Mouse (Mus musculus) c-Kit-positive CD71-positive TER-119-positive erythroid progenitor cells, embryonic 14.5 days (primary cell): ENCODE results near the gene Sucnr1.
"Not testable (repeated sequence)": the region's sequence is repeated elsewhere in the genome, so short reads cannot be mapped to it uniquely, and the experiment has no call there.

Experiments used
- DNase-seq: peaks from one replicate; pipeline ENCODE4 v3.0.0-alpha.2; 2013; ENCODE audit warnings: low spot score

The Sucnr1 gene

DNA sequence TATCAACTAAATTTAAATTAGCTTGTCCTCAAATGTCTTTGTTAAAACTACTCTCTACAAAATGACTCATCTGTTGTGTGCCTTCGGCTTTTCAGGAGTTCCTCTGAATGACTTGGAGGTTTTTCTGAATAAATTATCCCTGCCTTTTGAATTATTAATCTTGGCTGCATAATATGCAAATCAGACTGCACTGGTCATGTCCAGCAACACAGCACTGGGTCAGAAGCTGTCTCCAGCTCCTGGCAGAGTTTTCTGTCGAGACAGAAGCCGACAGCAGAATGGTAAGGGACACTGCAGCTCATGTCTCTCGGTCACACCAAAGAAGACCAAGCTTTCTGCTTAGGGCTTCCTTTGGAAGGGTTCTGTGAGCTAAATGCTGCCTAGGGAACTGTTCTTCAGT, at the start of gene Sucnr1:
Sucnr1 (plus strand) TSS at position 222 of the 400 bp plus-strand sequence.
- DNase-seq = no peak

DNA sequence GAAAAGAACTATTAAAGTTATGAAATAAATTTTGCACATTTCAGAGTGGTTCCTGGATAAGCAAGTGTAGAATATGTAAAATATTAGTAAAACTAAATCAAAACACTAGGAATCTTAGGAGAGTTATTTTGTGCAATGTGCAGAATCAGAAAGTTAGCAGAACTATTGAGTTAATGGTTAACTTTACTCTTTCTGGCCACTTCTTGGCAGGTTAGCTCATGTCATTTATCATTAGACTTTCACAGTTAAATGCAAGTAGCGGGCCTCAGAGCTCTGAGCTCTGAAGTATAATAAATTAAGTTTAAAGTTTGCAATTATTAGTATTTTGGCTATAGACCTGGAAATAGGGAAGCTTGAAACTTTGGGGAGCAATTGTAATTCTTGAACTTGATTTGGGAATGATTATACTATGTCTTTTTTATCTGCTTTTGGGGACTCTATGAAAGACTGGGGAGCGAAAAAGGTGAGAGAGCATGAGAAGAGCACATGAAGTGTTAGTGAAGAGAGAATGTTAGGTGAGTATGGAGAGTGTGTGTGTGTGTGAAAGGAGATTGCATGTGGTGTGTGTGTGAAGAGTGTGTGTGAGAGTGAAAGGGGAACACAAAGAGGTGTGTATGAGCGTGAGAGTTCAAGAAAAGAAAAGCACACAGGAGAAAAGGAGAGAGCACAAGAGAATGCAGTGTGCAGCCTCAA, 35.3 kb upstream of the Sucnr1 start:
- DNase-seq = no peak

DNA sequence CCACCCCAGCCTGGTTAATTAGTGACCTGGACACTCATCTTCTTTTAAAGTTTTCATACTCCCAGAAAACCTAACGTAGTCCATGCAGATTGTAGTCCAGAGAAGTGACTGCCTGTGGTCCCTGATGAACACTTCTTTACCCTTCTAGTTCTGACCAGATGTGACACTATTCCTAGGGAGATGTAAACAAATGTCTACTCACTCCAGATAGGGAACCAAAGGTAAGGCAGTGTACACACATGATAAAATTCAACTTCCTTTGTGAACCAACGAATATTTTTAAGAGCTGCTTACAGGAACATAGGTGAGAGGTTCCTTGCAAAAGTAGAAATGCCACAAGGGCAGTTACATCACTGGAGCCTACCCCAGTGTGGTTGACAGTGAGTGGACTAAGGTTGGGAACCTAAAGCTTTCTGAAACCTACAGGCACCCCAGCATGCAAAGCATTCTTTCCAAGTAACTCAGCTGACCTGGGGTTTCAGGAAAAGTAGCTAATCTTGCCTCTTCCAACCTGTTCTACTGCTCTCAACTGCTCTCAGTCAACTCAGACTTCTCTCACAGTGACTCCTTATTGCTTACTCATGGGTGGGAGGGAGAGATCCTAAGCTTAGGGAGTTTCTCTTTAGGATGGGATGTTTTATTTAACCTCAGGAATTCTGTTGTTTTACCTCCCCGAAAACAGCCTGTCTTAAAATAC, 28.3 kb upstream of the Sucnr1 start:
- no peak for DNase-seq

DNA sequence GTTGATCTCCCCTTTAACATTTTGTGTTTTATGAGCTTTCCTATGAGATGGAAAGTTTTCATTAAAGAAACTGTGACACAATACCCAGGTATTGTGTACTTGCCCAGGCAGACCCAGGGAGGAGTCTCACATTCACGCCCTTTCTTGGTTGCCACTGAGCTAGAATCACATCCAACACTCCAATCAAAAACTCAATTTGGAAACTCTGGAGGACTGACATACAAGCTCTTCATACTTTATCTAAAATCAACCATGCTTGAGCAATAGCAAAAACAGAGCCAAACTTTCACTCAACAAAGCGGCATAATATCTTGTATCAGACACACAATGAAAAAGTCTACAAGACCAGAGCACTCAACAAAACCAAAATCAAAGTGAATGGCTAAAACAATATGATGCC, 27.7 kb upstream of the Sucnr1 start:
- DNase-seq = no peak

DNA sequence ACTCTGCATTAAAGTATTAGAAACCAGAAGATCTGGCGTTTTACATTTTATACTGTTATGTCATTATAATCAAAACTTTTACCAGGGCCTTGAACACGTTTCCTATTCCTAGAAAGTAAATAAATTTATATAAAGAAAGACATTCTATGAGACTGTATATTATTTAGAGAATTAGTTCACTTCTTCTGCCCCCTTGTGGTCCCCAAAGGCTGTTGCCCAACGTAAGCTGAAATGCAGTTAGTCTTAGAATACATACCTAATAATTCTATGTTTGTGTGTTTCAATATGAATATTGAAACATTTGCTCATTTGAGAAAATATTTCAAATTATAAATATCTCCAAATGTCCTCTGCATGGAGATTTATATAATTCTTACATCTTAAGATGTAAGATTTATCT, 25.2 kb upstream of the Sucnr1 start:
- DNase-seq = no peak

DNA sequence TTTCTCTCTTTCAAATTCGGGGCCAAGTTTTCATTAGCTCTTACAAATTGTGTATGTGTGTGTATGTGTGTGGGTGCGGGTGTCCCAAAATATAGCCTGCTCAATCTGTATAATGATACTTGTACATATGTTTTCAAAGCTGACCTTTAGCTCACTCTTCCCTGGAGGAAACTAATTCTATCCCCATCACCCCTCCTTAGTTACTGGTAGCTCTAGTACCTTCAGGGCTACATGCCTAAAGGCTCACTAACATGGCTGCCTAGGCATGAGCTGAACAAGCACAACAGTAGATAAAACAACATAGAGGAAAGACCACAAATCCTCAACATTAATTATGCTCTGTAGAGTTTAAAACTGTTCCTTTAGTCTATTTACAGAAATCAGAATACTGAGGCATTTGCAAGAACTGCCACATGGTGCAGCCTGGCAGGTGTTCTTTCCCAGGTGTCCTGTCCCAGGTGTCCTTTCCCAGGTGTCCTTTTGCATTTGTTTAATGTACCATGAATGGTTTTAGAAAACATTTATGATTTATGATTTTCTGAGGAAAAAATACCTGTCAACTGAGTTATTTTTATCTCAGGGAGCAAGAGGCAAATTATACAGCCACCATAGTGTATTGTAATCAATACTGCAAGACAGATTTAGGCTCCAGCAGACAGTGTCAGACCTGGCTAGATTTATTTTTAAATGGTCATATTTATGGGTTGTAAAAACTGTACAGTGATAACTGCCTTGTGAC, 24.4 kb upstream of the Sucnr1 start:
- no peak for DNase-seq

DNA sequence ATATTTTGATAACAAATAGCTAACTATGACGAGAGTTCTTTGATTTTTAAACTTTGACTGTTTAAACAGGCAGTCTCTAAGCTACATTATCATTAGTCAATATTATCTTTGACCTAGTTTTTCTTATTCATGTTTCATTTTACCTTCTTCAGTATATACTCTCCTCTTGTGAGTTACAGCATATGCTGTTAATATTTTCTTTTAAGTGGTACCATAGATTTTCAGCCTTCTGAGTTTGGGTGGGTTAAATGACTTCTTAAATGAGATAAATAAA, 23.9 kb upstream of the Sucnr1 start:
- DNase-seq = no peak

DNA sequence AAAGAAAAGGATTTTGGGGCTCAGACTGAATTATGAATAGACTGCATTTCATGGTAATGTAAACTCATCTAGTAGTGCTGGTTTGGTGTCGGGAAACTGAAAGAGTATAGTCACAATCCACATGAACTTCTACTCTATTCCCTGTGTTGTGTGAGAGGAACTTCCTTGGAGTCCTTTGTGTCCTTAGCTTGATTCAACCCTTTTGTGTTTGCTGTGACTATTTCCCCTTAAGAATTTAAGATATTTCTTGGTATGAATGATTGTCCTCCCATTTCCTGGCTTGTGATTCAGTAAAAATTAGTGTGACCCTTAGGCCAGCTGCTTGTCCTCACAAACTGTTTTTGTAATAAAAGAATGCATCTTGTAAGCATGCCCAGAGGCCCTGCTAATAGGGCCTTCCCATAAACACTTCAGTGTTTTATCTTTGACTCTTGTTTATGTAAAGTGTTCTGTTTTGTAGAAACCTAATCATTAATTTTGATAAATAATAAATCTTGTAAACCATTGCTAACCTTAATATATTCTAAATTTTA, 2.7 kb upstream of the Sucnr1 start:
- no peak for DNase-seq

DNA sequence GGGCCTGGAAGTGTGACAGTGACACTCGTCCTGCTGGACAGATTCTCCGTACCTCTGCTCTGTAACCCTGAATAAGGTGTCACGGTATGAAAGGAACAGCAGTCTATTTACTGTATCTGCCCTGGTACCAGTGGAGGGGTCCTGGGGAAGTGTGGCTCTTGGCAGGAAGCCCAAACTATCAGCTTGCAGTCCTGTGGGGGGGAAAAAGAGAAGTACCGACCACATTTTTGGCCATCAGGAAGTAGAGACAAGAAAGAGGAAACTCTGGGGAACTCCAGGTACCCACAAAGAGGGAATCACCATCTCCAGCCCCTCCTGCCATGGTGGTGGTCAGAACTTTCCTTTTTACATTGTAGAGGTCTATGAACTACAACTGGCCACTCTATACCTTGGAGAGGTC, 1.1 kb upstream of the Sucnr1 start:
- DNase-seq = no peak

DNA sequence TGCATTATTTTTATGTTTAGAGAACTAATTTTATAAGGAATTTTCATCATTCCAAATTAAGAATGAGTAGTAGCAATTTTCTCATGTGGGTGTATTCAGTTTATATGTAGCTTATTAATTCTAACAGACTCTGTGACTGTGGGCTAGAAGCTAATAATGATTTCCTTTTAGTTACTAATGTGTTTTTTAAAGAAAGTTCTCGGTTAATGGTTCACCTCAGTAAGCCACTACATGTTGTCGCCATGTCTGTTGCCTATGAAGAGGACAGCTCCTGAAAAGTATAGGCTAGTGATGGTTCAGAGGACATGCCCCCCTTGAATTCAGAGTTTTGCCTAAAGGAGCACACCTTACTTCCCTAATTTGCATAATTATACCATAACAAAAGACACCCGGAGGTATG, 1.1 kb downstream of the Sucnr1 start:
- no peak for DNase-seq

DNA sequence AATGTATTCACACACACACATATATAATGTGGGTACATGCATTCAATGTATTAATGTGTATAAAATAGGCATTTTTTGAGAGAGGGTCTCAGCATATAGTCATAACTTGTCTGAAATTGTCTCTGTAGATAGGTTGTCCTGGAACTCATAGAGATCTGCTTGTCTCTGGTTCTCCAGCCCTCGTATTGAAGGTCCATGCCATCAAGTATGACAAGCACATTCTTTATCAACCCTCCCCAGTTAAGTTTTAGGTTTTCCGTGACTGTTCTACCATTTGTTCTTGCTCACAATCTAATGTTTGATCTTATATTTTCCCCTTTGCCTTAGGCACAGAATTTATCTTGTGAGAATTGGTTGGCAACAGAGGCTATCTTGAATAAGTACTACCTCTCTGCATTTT, 4.1 kb downstream of the Sucnr1 start:
- no peak for DNase-seq

DNA sequence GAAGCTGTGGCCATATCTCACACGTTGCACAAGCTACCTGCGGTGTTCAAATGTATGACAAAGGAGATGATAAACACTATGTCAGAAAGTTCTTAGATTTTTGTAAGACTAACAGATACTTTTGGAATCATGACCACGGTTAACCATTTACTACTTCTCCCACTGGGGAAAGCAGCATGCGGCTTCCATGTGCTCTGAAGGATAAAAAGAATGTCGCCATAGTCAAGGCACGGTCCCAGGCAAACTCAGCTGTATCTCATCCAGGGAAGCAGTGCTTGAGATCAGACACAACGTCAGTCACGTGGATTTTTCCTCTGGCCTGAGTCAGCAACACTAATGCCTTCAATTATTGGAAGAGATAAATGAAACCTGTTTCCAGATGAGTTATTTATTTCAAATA, 9.7 kb downstream of the Sucnr1 start:
- no peak for DNase-seq

DNA sequence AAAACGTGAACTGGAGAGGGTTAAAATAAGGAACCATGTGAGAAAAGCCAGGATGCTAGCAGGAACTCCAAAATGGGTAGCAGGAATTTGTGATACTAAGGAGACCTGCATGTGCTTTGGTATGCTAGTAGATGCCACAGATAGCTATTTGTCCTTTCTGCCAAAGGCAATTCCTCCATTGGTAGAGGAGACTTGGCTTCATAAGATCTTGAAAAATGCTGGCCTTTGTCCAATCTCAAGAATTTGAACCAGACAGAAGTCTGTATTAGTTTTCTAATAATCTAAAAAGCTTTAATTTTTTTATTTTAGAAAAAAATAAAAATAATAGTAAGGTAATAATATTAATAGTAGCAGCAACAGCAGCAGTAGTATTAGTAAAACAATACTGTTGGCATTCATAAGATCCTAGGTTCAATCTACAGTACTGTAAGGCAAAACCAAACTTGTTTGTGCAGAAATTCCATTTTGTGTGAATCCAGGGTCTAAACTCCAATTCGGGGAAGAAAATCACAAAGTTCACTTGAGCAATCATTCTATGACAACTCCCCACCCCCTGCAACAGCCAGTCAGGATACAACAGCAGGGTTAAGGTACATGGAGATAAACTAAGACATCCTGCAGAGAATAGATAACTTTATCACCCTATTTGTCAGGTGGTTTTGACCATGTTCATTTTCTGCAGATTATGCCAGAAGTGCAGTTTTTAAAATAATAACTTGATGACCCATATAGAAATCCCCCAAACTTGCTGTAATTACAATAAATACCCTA, 12.9 kb downstream of the Sucnr1 start:
- DNase-seq = peak; percentile 3

DNA sequence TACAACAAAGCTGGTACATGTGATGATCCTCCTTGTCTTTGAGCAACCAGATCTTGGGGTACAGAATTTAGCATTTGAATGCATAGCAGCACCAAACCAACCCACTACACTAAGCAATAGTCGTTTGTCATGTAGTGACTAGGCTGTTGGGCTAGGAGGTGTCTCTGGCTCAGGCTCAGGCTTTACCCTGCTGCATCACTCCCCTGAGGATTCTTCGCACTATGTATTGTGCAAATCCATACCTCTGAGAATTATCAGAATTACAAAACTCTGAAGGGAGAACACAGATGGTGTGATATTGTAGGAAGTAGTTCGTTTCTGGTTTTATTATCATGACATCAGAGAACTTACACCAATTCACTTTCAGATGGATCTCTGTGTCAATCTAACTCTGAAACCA, 15.3 kb downstream of the Sucnr1 start:
- DNase-seq = no peak

DNA sequence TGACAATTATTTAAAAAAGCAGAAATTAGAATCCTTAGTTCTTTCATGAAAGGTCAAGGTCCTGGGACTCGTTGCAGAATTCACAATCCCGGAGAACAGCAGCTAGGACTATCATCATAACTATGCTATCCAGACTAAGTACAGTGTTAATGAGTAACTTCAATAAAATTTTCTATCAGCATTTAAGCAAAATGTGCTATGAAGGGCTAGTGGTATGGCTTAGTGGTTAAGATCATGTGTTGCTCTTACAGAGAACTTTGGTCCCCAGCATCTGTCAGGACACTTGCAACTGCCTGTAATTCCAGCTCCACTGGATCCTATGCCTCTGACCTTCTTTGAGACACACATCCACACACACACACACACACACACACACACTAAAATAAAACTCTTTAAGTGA, 15.8 kb downstream of the Sucnr1 start:
- DNase-seq = no peak

DNA sequence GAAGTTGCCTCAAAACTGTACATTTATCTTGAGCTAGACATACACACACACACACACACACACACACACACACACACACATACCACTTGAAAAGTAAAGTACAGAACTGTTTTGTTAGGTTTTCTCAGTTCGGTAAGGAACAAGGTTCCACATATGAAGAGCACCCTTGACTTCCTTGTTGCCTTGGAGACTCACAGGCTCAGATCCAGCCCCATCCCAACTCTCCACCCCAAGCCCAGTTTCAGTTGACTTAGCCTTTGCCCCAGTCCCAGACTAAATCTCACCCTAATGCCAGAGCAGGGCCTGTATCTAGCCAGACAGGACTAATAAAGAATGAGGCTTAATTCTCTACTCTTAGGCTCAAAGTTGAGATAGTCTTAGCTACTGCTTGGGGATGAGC, 16.9 kb downstream of the Sucnr1 start:
- DNase-seq = no peak

DNA sequence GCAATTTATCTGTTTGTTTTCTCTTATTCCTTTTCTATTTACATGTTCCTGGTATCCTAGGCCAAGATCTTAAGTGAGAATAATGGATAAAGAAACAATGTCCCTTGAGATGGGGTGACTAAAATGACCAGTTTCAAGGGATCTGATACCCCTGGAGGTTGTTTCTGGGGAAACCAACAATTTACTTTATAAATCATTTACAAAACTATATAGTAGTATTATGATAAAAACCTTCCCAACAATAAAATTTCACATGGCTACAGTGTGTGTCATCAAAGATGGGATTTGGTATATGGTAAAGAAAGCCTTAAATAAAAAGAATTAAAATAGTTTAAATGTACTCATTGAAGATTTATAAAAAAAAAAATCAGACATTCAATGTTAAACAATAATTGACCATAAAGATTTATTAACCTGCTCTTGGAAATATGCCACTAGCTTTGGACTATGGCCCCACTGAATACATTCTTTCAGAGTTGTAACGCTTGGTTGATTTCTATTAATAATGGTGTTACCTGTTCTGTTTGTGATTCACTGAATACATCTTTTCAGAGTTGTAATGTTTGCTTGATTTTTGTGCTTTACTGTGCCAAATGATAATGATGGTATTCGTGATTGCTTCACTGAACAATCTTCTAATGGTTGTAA, 22.9 kb downstream of the Sucnr1 start:
- no peak for DNase-seq

DNA sequence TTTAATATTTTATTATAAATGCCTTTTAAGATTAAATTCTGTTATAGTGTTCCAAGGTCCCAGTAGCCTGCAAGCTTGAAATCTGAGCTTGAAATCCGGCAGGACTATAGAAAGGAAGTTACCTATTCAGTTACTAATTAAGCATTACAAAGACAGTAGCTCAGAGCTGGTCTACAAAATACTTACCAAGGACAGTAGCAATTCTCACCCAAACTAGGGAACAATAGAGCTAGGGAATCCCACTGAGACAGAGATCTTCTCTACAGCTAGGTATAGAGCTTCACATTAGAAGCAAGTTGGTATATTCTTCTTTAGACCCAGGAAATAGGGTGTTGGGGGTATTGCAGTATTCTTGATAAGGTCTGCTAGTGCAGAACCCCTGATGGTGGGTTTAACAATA, 24.8 kb downstream of the Sucnr1 start:
- not testable (repeated sequence) for DNase-seq

DNA sequence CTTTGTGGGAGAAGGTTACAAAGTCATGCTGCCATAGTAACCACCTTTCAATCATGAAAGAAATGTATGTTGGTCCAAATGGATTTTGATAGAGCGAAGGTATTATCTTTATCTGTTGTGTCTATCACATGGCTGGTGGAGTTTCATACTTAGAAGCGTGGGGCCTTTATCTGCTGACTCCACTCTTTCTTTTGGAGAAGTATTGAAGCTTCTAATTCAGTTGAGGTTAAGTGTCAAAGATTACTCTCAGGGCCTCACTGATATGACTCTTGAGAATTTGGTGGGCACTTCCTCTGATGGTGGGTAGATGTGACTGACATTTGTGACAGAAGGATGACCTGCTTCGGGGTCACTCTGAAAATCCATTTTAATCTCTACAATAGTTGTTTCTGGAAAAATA, 26.1 kb downstream of the Sucnr1 start:
- no peak for DNase-seq

DNA sequence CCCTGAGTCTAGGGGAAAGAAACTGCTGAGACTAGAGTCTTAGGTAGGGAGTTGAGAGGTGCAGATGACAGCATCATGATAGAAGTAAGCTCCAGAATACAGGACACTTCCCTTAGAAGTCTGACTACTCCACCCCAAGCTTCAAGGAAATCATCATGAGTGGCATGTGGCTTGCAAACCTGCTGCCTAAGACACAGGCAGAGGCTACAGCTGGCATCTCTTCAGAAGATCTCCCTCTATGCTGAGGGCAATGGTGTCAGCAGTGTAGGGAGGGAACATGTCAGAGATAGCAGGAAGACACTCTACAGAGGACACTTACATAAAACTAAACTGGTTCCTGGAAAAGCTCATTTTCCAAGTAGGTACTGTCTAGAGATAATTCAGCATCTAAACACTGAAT, 27.1 kb downstream of the Sucnr1 start:
- no peak for DNase-seq

DNA sequence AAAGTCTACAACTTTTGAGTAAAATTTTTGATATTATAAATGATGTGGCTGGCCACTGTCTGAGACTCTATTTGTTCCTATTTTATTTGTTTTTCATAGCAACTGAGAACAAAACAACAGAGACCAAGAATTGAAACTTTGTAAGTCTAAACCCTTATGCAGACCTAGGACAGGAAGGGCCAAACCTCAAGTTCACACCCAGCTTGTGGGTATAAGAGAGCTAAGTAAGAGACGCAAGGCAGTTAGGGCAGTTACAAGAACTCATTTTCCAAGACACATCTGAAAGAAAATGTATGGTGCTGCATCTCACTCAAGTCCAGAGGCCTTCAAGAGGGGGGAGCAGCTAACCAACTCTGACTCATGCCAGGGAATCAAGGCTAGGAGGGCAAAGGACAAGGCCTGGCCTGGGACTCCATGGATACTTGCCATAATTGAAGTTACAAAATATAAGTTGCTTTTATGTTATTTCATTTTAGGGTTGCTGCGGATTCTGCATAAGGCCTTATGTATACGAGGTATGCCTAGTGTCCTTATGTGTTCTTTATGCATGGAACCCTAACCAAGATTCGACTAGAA, 29.6 kb downstream of the Sucnr1 start:
- DNase-seq = no peak
